Mouse (Mus musculus): ENCODE results near the gene Slc4a2.
"Not testable (repeated sequence)": the region's sequence is repeated elsewhere in the genome, so short reads cannot be mapped to it uniquely, and the experiment has no call there.

Slc4a2 gene

DNA sequence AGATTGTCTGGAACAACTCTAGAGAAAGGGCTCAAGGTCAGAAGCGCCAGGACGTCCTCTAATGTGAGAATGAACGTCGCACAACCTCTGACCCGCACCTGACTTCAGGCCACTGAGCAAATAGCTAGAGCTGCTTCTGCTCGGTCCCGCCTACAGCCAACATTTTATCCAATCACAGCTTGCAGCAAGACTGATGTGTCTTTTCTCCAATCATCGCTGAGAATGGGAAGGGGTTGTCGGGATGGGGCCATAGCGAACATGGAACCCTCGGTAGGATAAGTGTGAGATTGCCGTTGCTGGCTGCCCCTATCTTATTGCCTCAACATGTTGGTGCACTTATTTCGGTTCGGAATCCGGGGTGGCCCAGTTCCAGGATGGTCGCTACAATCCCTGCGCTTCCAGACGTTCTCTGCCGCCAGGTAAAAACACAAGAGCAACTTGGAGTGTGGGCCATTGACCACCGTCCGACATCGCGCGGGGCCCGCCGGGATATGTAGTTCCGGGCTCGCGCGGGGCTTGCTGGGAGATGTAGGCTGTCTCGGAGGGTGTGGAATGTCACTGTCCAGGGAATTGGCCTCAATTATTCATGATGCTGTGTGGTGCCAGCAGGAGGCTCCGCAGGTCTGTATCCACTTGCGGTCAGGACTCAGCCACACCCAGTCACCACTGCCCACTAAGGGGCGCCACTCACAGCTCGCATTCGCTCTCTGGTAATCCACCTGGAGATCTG, 29.3 kb upstream of the Slc4a2 start:
- peak; percentile 86 for DNase-seq (ENCODE audit: low spot score)

DNA sequence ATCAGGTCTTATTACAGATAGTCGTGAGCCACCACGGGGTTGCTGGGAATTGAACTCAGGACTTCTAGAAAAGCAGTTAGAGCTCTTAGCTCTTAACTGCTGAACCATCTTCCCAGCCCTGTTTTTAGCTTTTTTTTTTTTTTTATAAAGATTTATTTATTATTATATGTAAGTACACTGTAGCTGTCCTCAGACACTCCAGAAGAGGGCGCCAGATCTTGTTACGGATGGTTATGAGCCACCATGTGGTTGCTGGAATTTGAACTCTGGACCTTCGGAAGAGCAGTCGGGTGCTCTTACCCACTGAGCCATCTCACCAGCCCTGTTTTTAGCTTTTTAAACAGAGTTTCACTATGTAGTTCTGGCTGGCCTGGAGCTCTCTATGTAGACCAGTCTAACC, 27.4 kb upstream of the Slc4a2 start:
- DNase-seq (ENCODE audit: low spot score), result not testable (repeated sequence)

DNA sequence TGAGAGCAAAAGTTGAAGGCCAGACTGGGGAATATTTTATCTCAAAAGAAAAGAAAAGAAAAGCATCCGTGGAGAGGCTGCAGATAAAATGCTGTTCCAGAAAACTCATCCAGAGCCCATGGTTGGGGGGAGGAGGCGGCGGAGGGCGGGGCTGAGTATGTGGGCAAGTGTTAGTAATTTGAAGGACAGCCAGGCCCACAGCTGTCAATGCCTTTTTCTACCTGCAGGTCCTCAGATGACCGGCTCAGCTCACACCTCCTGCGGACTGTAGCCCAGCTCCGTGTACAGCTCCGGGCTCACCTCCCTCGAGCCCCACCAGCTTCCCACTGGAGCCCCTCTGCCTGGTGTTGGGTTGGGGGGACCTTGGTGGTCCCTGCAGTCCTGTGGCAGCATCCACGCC, 24.0 kb upstream of the Slc4a2 start:
- no peak for DNase-seq (ENCODE audit: low spot score)

DNA sequence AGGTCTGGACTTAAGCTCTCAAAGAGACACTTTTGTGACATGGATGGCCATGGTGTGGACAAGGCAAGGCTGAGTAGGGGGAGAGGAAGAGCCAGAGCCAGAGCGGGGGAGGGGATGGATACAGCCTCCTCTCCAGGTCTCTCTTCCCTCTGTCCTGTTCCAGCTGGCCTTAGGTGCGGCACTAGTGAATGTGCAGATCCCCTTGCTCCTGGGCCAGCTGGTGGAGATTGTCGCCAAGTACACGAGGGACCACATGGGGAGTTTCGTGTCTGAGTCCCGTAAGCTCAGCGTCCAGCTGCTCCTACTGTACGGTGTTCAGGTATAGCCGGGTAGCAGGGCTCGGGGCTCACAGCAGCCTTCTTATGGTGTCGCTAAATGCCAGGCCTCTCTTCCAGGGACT, 23.3 kb upstream of the Slc4a2 start:
- no peak for DNase-seq (ENCODE audit: low spot score)

DNA sequence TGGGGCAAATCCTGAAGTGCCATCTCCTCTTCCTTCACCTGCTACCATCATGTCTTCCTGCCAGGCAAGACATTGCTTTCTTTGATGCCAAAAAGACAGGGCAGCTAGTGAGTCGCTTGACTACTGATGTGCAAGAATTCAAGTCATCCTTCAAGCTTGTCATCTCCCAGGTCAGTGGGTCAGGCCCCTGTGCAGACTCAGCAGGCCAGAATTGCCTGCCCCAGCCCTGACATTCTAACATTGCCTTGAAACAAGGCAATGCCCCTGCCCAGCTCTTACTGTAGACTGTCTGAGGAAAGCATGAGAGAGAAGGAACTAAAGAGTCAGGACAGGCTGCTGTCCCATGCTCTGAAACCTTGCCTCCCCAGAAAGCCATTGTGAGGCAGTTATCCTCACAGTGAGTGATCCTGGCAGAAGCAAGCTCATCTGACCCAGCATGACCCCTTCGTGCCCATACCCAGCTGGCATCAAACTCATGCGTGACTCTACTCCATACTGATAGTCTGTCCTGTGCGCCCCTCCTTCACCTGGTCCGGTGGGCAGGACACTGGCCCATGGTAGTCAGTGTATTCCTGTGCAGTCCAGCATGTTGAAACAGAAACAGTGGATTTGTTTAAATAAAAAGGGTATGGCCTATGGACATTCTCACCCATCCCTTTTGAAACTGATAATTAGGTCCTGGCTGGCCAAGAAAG, 22.6 kb upstream of the Slc4a2 start:
- DNase-seq (ENCODE audit: low spot score), result no peak

DNA sequence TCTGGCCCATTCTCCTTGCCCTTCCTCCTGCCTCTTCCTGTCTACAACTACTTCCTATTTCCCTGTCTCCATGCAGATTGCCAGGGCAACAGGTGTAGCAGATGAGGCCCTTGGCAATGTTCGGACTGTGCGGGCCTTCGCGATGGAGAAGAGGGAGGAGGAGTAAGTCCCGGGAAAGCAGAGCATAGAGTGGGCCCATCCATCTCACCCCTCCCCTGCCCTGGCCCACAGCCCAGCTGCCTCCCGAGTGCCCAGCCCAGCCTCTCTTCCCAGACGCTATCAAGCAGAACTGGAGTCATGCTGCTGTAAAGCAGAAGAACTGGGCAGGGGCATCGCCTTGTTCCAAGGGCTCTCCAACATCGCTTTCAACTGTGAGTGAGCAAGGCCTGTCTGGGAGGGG, 21.7 kb upstream of the Slc4a2 start:
- no peak for DNase-seq (ENCODE audit: low spot score)

DNA sequence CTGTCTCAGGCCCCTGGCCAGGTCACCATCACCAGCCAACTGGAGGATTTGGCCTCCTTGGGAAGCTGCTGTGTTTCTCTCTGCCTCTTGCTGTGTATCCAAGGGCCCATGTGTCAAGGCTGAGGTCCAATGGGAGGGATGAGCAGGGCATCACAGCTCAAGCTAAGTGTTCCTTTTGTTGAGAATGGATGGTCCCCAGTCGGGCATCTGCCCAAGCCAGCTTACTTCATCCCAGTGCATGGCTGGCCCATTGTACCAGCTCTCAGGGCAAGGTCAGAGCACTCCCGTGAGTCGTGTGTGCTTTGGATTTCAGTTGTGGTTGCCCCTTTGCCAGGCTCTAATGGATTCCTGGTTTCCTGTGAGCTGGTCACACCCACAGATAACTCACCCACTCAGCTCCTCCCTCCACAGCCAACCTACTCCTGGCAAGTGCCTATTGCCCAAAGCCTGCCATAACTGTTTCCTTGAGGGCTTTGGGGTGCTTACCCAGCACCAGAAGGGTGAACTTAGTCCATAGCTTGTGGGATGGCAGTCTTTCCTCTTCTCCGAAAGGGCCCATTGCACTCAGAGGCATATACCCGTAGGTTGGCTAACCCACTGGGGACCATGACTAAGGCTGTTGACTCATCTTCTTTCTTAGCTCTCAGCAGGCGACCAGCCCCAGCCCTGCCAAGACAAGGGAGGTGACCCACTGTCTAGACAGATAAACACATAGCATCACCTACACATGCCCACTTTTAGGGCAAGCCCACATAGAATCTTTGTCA, 18.9 kb upstream of the Slc4a2 start:
- DNase-seq (ENCODE audit: low spot score), result no peak

DNA sequence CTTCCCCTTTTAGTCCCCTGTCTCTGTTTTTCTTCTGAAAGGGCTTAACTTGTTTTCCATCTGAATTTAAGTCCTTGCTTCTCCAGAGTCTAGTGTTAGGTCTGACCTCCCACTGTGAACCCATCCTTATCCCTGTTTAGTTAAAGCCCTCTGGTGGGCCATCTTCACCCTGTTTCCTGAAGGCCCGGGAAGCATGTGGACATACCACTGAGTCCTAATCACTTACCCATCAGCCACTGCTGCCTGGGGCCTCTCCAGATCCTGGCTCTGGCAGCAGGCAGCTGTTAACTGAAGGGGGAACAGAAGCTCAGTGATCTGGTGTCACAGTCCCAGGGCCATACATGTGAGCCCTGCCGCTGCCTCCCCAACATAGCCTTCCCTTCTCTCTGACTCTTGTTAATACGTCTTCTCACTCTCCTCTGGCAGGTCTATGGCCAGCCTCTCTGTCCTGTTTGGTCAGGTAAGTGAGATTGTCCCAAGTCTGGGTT, 18.2 kb upstream of the Slc4a2 start:
- no peak for DNase-seq (ENCODE audit: low spot score)

DNA sequence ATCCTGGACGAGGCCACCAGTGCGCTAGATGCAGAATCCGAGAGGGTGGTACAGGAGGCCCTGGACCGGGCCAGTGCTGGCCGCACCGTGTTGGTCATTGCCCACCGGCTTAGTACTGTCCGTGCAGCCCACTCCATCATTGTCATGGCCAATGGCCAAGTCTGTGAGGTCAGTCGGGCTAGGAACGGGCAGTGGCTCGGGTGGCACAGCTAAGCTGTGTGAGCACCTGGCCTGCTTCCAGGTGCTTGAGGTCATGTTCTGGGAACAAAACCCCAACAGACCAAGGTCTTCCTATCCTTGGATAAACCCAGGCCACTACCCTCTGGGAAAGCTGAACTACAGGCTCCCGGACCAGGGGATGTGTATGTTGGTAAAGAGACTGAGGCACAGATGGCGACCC, 15.0 kb upstream of the Slc4a2 start:
- no peak for DNase-seq (ENCODE audit: low spot score)

DNA sequence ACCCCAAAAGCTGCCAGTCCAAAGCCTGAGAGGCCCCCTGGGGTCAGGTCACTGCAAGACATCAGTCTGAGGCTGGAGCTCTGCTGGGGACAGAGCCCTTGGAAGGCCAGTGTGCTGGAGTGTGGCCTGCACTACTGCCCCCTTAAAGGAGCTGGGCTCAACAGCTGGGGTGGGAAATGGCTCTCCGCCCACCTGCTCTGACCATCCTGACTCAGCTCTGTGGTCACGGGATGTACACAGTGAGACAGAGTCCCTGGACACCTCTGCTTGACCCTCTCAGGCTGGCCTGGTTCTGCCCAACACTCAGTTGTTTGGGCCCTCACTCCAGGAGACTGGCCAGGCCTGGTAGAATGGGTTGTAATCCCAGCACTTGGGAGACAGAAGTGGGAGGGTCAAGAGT, 14.2 kb upstream of the Slc4a2 start:
- DNase-seq (ENCODE audit: low spot score), result no peak

DNA sequence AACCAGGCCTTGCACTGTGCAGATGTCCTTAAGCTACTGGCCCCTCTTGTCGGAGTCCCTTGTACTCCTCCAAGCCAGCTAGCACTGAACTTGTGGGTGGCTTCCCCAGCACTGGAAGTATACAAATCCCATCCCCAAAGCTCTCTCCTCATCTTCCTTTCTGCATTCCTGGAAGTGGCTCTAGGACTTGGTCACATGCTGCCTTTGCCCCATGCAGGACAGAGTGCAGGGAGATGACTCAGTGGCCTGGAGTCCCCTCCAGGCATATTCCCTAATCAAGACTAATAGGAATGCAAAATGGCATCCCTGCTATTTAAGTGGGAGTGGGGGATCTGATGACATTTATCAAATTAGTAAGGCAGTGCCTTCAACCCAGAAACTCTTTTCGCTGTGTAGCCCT, 11.6 kb upstream of the Slc4a2 start:
- DNase-seq (ENCODE audit: low spot score), result no peak

DNA sequence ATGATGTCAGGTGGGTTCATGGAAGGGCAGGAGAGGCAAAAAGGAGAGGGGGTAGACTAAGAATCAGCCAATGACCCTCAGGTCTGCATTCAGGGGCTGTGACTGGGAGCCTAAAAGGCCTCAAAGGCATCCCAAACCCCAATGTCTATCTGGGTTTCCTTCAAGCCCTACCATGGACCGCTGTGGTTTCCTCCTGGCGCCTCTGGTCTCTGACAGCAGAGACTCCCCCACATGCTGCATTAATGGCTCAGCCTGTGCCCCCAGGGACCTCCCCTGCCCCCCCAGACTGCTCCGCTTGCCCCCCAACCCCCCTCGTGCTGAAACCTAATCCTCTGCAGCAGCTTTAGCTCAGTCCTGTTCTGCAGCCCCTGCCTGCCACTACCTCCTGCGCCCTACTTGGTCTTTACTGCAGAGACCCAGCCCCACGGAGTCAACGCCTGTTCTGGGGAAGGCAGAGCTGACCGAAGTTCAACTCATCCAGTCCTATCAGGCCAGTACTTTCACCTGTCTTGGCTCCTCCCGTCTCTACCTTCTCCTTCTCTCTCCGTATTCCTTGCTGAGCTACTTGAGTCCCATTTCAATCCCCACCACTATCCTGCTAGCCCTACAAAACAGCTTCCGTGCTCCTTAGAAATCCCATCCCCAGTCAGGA, 10.5 kb upstream of the Slc4a2 start, which contains the start of gene Asic3:
Asic3 (plus strand) TSS at position 351 of the 652 bp plus-strand sequence.
- no peak for DNase-seq (ENCODE audit: low spot score)

DNA sequence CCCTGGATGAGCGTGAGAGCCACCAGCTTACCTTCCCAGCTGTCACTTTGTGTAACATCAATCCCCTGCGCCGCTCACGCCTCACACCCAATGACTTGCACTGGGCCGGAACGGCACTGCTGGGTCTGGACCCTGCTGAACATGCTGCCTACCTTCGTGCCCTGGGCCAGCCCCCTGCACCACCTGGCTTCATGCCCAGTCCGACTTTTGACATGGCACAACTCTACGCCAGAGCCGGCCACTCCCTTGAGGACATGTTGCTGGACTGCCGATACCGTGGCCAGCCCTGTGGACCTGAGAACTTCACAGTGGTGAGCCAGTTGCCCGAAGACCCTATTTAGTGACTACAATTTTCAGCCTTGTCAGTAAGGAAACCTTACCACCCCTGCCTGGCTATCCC, 9.7 kb upstream of the Slc4a2 start:
- no peak for DNase-seq (ENCODE audit: low spot score)

DNA sequence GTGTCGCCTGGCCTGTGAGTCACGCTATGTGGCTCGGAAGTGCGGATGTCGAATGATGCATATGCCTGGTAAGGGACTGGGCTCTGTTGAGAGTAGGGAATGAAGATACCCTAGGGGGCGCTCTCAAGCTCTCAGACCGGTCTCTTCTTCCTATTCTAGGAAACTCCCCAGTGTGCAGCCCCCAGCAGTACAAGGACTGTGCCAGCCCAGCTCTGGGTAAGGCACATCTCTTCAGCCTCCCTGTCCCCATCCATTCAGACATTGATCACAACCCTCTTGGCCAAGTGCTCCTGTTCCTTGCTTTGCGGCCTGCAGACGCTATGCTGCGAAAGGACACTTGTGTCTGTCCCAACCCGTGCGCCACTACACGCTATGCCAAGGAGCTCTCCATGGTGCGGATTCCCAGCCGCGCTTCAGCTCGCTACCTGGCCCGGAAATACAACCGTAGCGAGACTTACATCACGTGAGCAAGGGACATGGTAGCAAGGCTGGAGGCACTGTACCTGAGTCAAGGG, 7.4 kb upstream of the Slc4a2 start:
- peak; percentile 77 for DNase-seq (ENCODE audit: low spot score)

DNA sequence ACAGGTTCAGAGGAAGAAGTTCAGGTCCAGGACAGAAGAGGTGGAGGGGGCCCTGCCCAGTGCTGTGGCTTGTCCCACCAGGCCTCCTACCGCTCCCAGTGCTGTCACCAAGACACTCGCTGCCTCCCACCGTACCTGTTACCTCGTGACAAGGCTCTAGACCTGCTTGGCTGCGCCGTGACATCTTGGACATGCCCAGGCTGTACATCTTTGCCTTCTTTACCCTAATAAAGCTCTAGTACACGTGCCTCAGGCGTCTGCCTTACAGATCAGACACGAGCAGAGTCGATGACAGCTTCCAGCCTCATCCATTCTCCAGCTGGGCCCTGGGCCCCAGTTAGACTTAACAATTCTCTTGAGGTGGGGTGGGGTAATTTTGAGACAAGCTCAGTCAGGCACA, 6.0 kb upstream of the Slc4a2 start:
- no peak for DNase-seq (ENCODE audit: low spot score)

DNA sequence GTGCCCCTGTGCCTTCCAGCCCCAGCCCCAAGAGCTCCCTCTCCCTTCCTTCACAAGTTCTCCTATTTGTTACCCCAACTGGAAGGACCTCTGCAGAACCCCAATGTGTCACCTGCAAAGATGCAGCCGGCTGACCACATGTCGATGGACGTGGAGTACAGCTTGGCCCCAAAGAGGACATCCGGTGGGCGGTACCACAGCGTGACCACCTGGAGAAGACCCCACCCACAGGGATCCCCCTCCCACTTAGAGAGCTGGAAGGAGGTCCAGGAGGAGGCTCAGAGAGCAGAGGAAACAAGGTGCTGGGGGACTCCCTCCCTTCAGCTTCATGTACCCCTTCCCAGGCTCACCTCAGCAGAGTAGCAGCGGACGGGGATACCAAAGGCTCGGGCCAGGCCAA, 3.3 kb upstream of the Slc4a2 start:
- no peak for DNase-seq (ENCODE audit: low spot score)

DNA sequence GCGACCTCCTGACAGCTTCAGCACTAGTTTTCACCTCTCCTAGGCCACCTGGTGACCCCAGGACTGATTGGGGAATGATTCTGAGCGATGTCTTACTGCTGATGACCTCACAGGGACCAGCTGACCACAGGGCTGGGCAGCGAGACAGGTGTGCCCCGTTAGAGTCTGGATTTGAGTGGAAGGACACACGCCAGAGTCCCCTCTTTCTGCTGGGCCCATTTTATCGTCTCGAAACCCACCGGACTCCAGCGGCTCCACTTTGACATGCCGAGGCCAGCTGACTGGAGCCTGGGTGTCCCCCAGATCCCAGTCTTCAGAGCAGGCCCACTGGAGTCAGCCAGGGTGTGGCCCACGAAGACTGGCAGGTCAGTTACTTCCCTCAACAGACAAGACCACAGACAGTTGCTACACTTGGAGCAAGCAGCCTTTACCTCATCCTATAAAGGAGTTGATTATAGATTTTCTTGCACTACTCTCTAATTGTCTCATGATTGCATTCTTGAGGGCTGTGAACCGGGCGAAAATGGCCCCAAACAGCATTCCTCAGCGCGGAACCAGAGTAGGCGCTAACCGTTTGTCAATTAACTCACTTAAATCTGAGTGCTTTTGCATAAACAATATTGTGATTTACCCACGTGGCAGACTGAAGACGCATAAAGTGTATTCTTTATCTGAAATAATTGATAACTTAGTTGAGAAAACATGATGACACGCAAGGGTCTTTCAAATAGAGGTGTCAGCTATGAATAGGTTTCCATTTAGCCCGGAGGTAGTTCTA, 556 bp downstream of the Slc4a2 start:
- DNase-seq (ENCODE audit: low spot score), result no peak

DNA sequence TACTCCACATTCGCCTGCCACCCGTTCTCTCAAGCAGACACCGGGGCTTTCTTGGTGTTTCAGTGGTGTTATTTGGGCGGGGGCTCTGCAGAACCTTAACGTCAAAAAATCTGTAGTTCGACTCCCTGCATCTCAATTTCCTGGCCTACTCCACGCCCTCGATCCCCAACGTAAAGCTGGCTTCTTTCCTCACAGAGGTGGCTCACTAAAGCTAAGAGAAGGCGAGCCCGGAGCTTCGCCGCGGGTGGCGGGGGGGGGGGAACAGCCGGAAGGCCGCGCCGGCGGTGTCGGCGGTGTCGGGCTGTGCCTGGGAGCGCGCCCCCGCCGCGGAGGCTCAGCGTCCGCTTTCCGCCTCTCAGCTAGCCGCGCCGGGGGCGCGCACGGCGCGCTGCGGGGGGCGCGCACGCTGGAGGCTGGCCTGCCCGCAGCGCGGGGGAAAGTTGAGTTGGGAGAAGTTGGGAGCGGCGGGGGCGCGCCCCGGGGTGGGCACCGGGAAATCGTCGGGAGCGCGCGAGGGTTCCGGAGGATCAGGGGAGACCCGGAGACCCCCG, 1.3 kb downstream of the Slc4a2 start:
- DNase-seq (ENCODE audit: low spot score), result peak; percentile 81

DNA sequence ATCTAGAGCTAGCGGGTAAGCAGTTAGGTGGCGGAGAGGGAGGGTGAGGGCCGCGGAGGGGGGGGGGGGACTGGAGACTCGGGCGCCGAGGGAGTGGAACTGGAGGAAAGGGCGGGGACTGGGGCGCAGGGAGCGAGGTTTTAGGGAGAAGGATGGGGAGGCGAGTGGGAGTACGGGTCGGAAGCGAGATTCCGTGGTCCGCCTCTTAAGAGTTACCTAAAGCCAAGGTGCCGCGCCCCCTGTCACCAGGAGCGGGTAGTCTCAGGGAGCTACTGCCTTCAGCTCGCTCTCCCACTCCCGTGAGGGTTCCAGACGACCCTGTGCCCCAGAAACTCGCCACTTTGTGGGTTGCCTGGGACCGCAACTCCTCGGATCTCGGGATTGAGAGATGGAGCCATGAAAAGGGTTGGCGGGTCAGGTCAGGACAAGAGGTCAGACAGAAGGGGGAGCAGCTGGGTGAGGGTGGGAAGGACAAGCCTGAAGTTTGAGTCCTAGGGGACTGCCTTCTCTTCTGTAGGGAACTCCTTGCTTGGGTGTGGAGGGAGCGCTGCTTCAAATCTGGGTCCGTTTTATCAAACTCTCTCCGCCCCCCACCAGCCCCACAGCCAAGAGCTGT, 1.9 kb downstream of the Slc4a2 start:
- peak; percentile 57 for DNase-seq (ENCODE audit: low spot score)

DNA sequence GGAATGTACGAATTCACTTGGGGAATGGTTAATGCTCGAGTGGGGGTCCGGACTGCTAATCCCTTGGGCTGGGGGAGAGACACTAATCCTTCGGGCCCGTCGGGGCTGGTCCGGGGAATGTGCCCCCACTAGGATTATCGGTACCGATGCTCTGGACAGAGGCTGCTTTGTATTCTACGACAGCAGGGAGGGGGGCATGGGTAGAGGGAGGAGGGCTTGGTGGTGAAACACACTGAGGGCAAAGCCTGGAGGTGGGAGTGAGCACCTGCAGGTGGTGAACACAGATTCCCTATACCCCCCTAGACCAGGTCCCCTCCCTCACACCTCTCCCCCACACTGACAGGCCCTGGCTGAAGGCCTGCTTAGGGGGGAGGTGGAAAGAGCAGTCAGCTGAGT, 2.4 kb downstream of the Slc4a2 start:
- no peak for DNase-seq (ENCODE audit: low spot score)
